Comparison of ENCODE assay signal across 25 mouse cellular contexts in the genomic region with DNA sequence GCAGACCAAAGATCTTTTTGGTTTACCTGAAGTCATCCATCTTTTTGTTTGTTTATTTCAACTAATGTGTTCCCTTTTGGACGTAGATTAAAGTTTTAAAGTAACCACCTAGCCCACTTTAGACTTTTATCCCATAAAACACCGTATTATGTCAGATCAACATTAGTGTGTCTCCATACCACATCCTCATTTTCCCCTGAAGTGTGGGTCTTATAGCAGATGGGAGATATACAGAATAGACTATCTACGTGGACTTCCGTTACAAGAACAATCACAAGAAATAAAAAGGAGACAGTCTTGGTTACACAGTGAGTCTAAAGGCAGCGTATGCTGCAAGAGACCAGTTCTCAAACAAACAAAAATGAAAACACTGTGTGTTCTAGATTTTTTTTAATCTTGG.
"Had no signal": no experiment of that assay in that cellular context is flagged by ENCODE, and none has a peak within 500 bp of the region (broad histone marks: within the 10 kb centered on the region; RNA-seq: fewer than 3 reads in every experiment).

No protein-coding gene starts in this region.

- H3K27me3 ChIP-seq: embryonic facial prominence, embryonic 12.5 days; embryonic facial prominence, embryonic 13.5 days; embryonic facial prominence, embryonic 15.5 days; forebrain, embryonic 12.5 days; forebrain, embryonic 13.5 days; forebrain, embryonic 15.5 days had no signal

- H3K4me3 ChIP-seq: embryonic facial prominence, embryonic 10.5 days; embryonic facial prominence, embryonic 12.5 days; embryonic facial prominence, embryonic 13.5 days; embryonic facial prominence, embryonic 15.5 days; erythroblast, embryonic 14.5 days; forebrain, embryonic 10.5 days; forebrain, embryonic 12.5 days; forebrain, embryonic 13.5 days; forebrain, embryonic 15.5 days; gastrocnemius, adult 2 months; heart, adult 2 months had no signal

- H3K9me3 ChIP-seq: embryonic facial prominence, embryonic 10.5 days; embryonic facial prominence, embryonic 12.5 days; embryonic facial prominence, embryonic 13.5 days; embryonic facial prominence, embryonic 15.5 days; forebrain, embryonic 10.5 days; forebrain, embryonic 12.5 days; forebrain, embryonic 13.5 days; forebrain, embryonic 15.5 days had no signal

- H3K4me1 ChIP-seq: embryonic facial prominence, embryonic 12.5 days; embryonic facial prominence, embryonic 15.5 days; forebrain, embryonic 12.5 days; forebrain, embryonic 13.5 days; forebrain, embryonic 15.5 days had no signal

- H3K9ac ChIP-seq: embryonic facial prominence, embryonic 12.5 days; embryonic facial prominence, embryonic 13.5 days; embryonic facial prominence, embryonic 15.5 days; forebrain, embryonic 12.5 days; forebrain, embryonic 13.5 days; forebrain, embryonic 15.5 days; forebrain, postnatal 0 days had no signal

- H3K36me3 ChIP-seq: forebrain, embryonic 10.5 days; forebrain, embryonic 12.5 days; forebrain, embryonic 15.5 days had no signal

- DNase-seq: cerebellum, adult 9-10 months; cerebellum, adult 9-11 months; cerebellum, postnatal 10 days; cerebellum, postnatal 14 days; cerebellum, postnatal 25 days; cerebellum, postnatal 36 days; embryo, embryonic 11 days; forebrain, postnatal 0 days; gastrocnemius, adult 2 months; gastrocnemius, postnatal 10 days; gastrocnemius, postnatal 14 days; gastrocnemius, postnatal 25 days; gastrocnemius, postnatal 36 days; heart, adult 11 months; heart, adult 18-20 months; heart, adult 2 months had no signal

- H3K27ac ChIP-seq: embryonic facial prominence, embryonic 10.5 days; embryonic facial prominence, embryonic 12.5 days; embryonic facial prominence, embryonic 13.5 days; embryonic facial prominence, embryonic 15.5 days; forebrain, embryonic 10.5 days; forebrain, embryonic 12.5 days; forebrain, embryonic 13.5 days; forebrain, embryonic 15.5 days; gastrocnemius, adult 2 months; heart, adult 2 months had no signal
